9 mouse cellular contexts compared by ENCODE assay signal in genomic region chr10:117216793-117217192, GRCm38 (mm10). TPM values are rescaled to one million over a fixed set of nuclear protein-coding genes. Genes with fewer than 3 reads are reported as not detected.
DNase-seq lines count a peak whose midpoint lies in the region; ATAC-seq lines count a peak whose summit lies in the region.
"Had no signal": no experiment of that assay in that cellular context is flagged by ENCODE, and none has a peak within 500 bp of the region (broad histone marks: within the 10 kb centered on the region; RNA-seq: fewer than 3 reads in every experiment).

No protein-coding gene starts in this region.

- 68% methylated on average over 5 of the region's 5 CpGs for WGBS in hindbrain, embryonic 11.5 days
- 70% methylated on average over 5 of the region's 5 CpGs for WGBS in hindbrain, embryonic 12.5 days
- 71% methylated on average over 5 of the region's 5 CpGs for WGBS in embryonic facial prominence, embryonic 10.5 days
- WGBS in liver, embryonic 12.5 days (ENCODE audit: insufficient replicate concordance), result 51% methylated on average over 5 of the region's 5 CpGs

- no peak overlapping the region for H3K4me2 ChIP-seq in hindbrain, embryonic 11.5 days (replicated peaks; ENCODE audit: low read depth, low read length)
- H3K4me2 ChIP-seq in hindbrain, embryonic 12.5 days (replicated peaks), result no peak overlapping the region
- H3K4me2 ChIP-seq in liver, embryonic 12.5 days, result no peak overlapping the region

- peaks cover 24% of the 10 kb centered on the region for H3K36me3 ChIP-seq in hindbrain, embryonic 11.5 days (ENCODE audit: control insufficient read depth, insufficient read depth, low read length)
- peaks cover 74% of the 10 kb centered on the region for H3K36me3 ChIP-seq in hindbrain, embryonic 12.5 days
- peaks cover 94% of the 10 kb centered on the region for H3K36me3 ChIP-seq in embryonic facial prominence, embryonic 10.5 days (replicated peaks)
- peaks cover 90% of the 10 kb centered on the region for H3K36me3 ChIP-seq in liver, embryonic 12.5 days

- no peak overlapping the region for H3K9ac ChIP-seq in hindbrain, embryonic 11.5 days (ENCODE audit: low read depth, low read length)
- no peak overlapping the region for H3K9ac ChIP-seq in hindbrain, embryonic 12.5 days
- no peak overlapping the region for H3K9ac ChIP-seq in liver, embryonic 12.5 days

- DNase-seq in hindbrain, embryonic 11.5 days (ENCODE audit: low spot score), result peak; percentile 67
- peak; percentile 83 for DNase-seq in CD4-positive, CD25-positive, alpha-beta regulatory T cell, adult 2 months (ENCODE audit: low read depth, low spot score)
- peak; percentile 75 for DNase-seq in MN1 (ENCODE audit: low spot score)
- peak; percentile 55 for DNase-seq in embryonic facial prominence, embryonic 10.5 days (ENCODE audit: low spot score)
- peak; percentile 75 for DNase-seq in retina, embryonic 14.5 days (ENCODE audit: low spot score)
- no peak for DNase-seq in gastrocnemius, adult 8-10 months (ENCODE audit: low spot score in 2 of 2)

- no peaks in the 10 kb centered on the region for H3K27me3 ChIP-seq in hindbrain, embryonic 11.5 days (ENCODE audit: control insufficient read depth, insufficient read depth, low read length)
- no peaks in the 10 kb centered on the region for H3K27me3 ChIP-seq in hindbrain, embryonic 12.5 days
- H3K27me3 ChIP-seq in embryonic facial prominence, embryonic 10.5 days (replicated peaks; ENCODE audit: low read depth, poor library complexity, severe bottlenecking), result no peaks in the 10 kb centered on the region
- H3K27me3 ChIP-seq in liver, embryonic 12.5 days (replicated peaks), result no peaks in the 10 kb centered on the region

- H3K4me3 ChIP-seq in hindbrain, embryonic 11.5 days (ENCODE audit: low read depth, low read length), result no peak overlapping the region
- H3K4me3 ChIP-seq in hindbrain, embryonic 12.5 days, result no peak overlapping the region
- H3K4me3 ChIP-seq in embryonic facial prominence, embryonic 10.5 days, result no peak overlapping the region
- H3K4me3 ChIP-seq in liver, embryonic 12.5 days, result no peak overlapping the region

- no peaks in the 10 kb centered on the region; the same call in 1 of the 2 replicates for H3K4me1 ChIP-seq in hindbrain, embryonic 11.5 days (replicated peaks; ENCODE audit: control insufficient read depth, insufficient read depth, low read length)
- H3K4me1 ChIP-seq in hindbrain, embryonic 12.5 days, result no peaks in the 10 kb centered on the region
- H3K4me1 ChIP-seq in embryonic facial prominence, embryonic 10.5 days, result no peaks in the 10 kb centered on the region
- peaks cover 7% of the 10 kb centered on the region; the same call in 1 of the 2 replicates for H3K4me1 ChIP-seq in liver, embryonic 12.5 days

- no peak overlapping the region for H3K27ac ChIP-seq in hindbrain, embryonic 11.5 days (ENCODE audit: low read depth, low read length)
- H3K27ac ChIP-seq in hindbrain, embryonic 12.5 days, result no peak overlapping the region
- H3K27ac ChIP-seq in embryonic facial prominence, embryonic 10.5 days (replicated peaks), result no peak overlapping the region
- no peak overlapping the region for H3K27ac ChIP-seq in liver, embryonic 12.5 days

- no peak for ATAC-seq in hindbrain, embryonic 11.5 days (ENCODE audit: low FRiP score)
- ATAC-seq in hindbrain, embryonic 12.5 days (ENCODE audit: low FRiP score), result no peak
- peak; percentile 44; the same call in 1 of the 2 replicates for ATAC-seq in liver, embryonic 12.5 days

- H3K9me3 ChIP-seq in hindbrain, embryonic 11.5 days (ENCODE audit: control insufficient read depth, low read length), result no peaks in the 10 kb centered on the region
- no peaks in the 10 kb centered on the region for H3K9me3 ChIP-seq in hindbrain, embryonic 12.5 days (replicated peaks)
- peaks cover 4% of the 10 kb centered on the region; the same call in 1 of the 2 replicates for H3K9me3 ChIP-seq in embryonic facial prominence, embryonic 10.5 days
- H3K9me3 ChIP-seq in liver, embryonic 12.5 days (replicated peaks), result no peaks in the 10 kb centered on the region

RNA-seq across cellular contexts. Expression of gene Yeats4, which starts 7.5 kb away (rescaled TPM):
- polyA plus RNA-seq in hindbrain, embryonic 11.5 days (2014; fragmentation: Nextera tagmentation; extraction: Ambion mirVana), result 141 and 146 TPM in 2 replicates
- polyA plus RNA-seq in hindbrain, embryonic 12.5 days (2016; fragmentation: Nextera tagmentation; extraction: Ambion mirVana), result 112 and 134 TPM in 2 replicates
- 107 and 110 TPM in 2 replicates for polyA plus RNA-seq in embryonic facial prominence, embryonic 10.5 days (2016; fragmentation: Nextera tagmentation; extraction: Ambion mirVana)
- 54.0 and 61.9 TPM in 2 replicates for polyA plus RNA-seq in liver, embryonic 12.5 days (2016; fragmentation: Nextera tagmentation; extraction: Ambion mirVana)
- total RNA-seq in gastrocnemius, adult 8-10 months (2022), result 10 to 100 TPM; 13.4 to 15.6 (median 14.9) TPM

RNA-seq across cellular contexts. Expression of gene 9530003J23Rik, which starts 21.7 kb away (rescaled TPM):
- polyA plus RNA-seq in hindbrain, embryonic 11.5 days (2014; fragmentation: Nextera tagmentation; extraction: Ambion mirVana), result not detected in 2 replicates
- polyA plus RNA-seq in hindbrain, embryonic 12.5 days (2016; fragmentation: Nextera tagmentation; extraction: Ambion mirVana), result not detected in 2 replicates
- not detected in 2 replicates for polyA plus RNA-seq in embryonic facial prominence, embryonic 10.5 days (2016; fragmentation: Nextera tagmentation; extraction: Ambion mirVana)
- not detected in 2 replicates for polyA plus RNA-seq in liver, embryonic 12.5 days (2016; fragmentation: Nextera tagmentation; extraction: Ambion mirVana)
- total RNA-seq in gastrocnemius, adult 8-10 months (2022), result not detected
- total RNA-seq: gastrocnemius, postnatal 4 days had no signal

Comparison
In these comparisons a context has a peak if more than half of its experiments do, and no peak if none do; other contexts are left out.
1. DNase-seq: peak in hindbrain, embryonic 11.5 days (single experiment), CD4-positive, CD25-positive, alpha-beta regulatory T cell, adult 2 months (single experiment), MN1 (single experiment), embryonic facial prominence, embryonic 10.5 days (single experiment) and retina, embryonic 14.5 days (single experiment); none in gastrocnemius, adult 8-10 months (0 of 2).